ENCODE assay signal across 22 mouse cellular contexts in the genomic region with DNA sequence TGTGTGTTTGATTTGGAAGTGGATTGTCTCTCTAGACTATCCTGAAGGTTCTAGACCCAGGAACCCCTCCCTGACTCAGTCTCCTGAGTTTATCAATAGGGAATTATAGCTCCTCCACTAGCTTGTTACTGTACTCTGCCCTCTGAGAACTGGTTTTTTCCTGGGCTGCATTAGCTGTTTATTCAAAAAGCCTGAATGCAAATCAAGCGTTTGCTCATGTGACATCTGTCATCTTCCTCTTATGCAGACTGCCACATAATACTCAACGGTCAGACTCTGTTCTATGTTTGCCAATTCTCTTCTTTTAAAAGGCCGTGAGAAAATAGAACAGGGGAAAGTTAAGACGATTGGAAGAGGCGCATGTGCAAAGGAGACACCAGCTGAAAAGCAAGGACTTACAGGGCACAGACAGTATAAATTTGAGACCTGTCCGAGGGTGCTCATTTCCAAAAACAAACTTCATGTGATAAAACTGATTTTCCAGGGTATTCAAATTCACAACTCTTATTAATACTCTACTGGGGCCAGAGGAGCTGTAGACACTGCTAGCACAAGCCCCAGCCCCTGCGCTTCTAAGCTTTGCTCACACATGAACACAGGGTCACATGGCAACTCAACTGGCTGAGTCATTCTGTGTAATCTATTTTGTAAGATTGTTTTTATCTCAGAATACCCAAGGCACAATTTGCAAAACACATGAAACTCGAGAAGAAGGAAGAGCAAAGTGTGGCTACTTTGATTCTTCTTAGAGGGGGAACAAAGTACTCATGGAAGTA. TPM values are rescaled to one million over a fixed set of nuclear protein-coding genes. Genes with fewer than 3 reads are reported as not detected.
DNase-seq lines count a peak whose midpoint lies in the region; ATAC-seq and TF ChIP-seq lines count a peak whose summit lies in the region.
"Had no signal": no experiment of that assay in that cellular context is flagged by ENCODE, and none has a peak within 500 bp of the region (broad histone marks: within the 10 kb centered on the region; RNA-seq: fewer than 3 reads in every experiment).

No protein-coding gene starts in this region.

- H3K4me3 ChIP-seq in liver, postnatal 0 days (ENCODE audit: low read depth, low read length): no peak overlapping the region
- H3K4me3 ChIP-seq in liver, embryonic 12.5 days: no peak overlapping the region
- no peak overlapping the region for H3K4me3 ChIP-seq in stomach, postnatal 0 days (ENCODE audit: low read depth, low read length)
- H3K4me3 ChIP-seq: hindbrain, embryonic 15.5 days; limb, embryonic 12.5 days; neural tube, embryonic 12.5 days had no signal

- H3K27ac ChIP-seq in liver, postnatal 0 days (ENCODE audit: low read depth): peak overlapping the region; percentile 29; the same call in 1 of the 2 replicates
- H3K27ac ChIP-seq in liver, embryonic 12.5 days: no peak overlapping the region
- H3K27ac ChIP-seq in stomach, postnatal 0 days (replicated peaks): no peak overlapping the region
- H3K27ac ChIP-seq: hindbrain, embryonic 15.5 days; limb, embryonic 12.5 days; neural tube, embryonic 12.5 days had no signal

- no peaks in the 10 kb centered on the region for H3K27me3 ChIP-seq in liver, postnatal 0 days (ENCODE audit: insufficient read depth, low read length)
- no peaks in the 10 kb centered on the region for H3K27me3 ChIP-seq in liver, embryonic 12.5 days (replicated peaks)
- H3K27me3 ChIP-seq in stomach, postnatal 0 days (ENCODE audit: control insufficient read depth, insufficient read depth, low read length): no peaks in the 10 kb centered on the region
- H3K27me3 ChIP-seq: hindbrain, embryonic 15.5 days; limb, embryonic 12.5 days; neural tube, embryonic 12.5 days had no signal

- WGBS in liver, postnatal 0 days (ENCODE audit: insufficient replicate concordance): 60% methylated on average over 8 of the region's 8 CpGs
- WGBS in liver, embryonic 12.5 days (ENCODE audit: insufficient replicate concordance): 61% methylated on average over 8 of the region's 8 CpGs
- WGBS in stomach, postnatal 0 days: 57% methylated on average over 8 of the region's 8 CpGs

- DNase-seq in liver, postnatal 0 days: no peak
- peak; percentile 15 for DNase-seq in MN1 (ENCODE audit: low spot score)
- DNase-seq in stomach, postnatal 0 days (ENCODE audit: low spot score): peak; percentile 25
- DNase-seq in thymus, adult 18-20 months: no peak
- DNase-seq in kidney, adult 18-20 months: no peak
- DNase-seq: cerebellum, adult 9-11 months; gastrocnemius, postnatal 10 days; heart, postnatal 10 days; kidney, adult 9 months; kidney, postnatal 4 days; layer of hippocampus, postnatal 36 days; lung, adult 18-20 months; right cerebral cortex, postnatal 4 days had no signal

- no peaks in the 10 kb centered on the region for H3K9me3 ChIP-seq in liver, postnatal 0 days (ENCODE audit: low read length)
- no peaks in the 10 kb centered on the region for H3K9me3 ChIP-seq in liver, embryonic 12.5 days (replicated peaks)
- no peaks in the 10 kb centered on the region for H3K9me3 ChIP-seq in stomach, postnatal 0 days (ENCODE audit: control insufficient read depth, low read length)
- H3K9me3 ChIP-seq: hindbrain, embryonic 15.5 days; limb, embryonic 12.5 days; neural tube, embryonic 12.5 days had no signal

- H3K9ac ChIP-seq in liver, postnatal 0 days (replicated peaks): no peak overlapping the region
- H3K9ac ChIP-seq in liver, embryonic 12.5 days: no peak overlapping the region
- no peak overlapping the region for H3K9ac ChIP-seq in stomach, postnatal 0 days (ENCODE audit: low read length)
- H3K9ac ChIP-seq: hindbrain, embryonic 15.5 days; limb, embryonic 12.5 days; neural tube, embryonic 12.5 days had no signal

- peak; percentile 41; the same call in 1 of the 2 replicates for ATAC-seq in liver, postnatal 0 days
- no peak for ATAC-seq in liver, embryonic 12.5 days
- ATAC-seq in granulocyte monocyte progenitor cell, adult 5-6 weeks (replicated peaks; ENCODE audit: poor library complexity, severe bottlenecking): peak; percentile 52
- peak; percentile 84 for ATAC-seq in stomach, postnatal 0 days (ENCODE audit: low FRiP score, low TSS enrichment)
- ATAC-seq: forebrain, embryonic 14.5 days; Patski had no signal

- no peaks in the 10 kb centered on the region for H3K4me1 ChIP-seq in liver, postnatal 0 days (ENCODE audit: insufficient read depth)
- H3K4me1 ChIP-seq in liver, embryonic 12.5 days: no peaks in the 10 kb centered on the region
- H3K4me1 ChIP-seq in stomach, postnatal 0 days (replicated peaks; ENCODE audit: control insufficient read depth, insufficient read depth): no peaks in the 10 kb centered on the region
- H3K4me1 ChIP-seq: hindbrain, embryonic 15.5 days; limb, embryonic 12.5 days; neural tube, embryonic 12.5 days had no signal

- TF ChIP-seq CTCF in liver, postnatal 0 days (IDR thresholded peaks at IDR 0.05; ENCODE audit: low read depth): no peak
- TF ChIP-seq CTCF in stomach, postnatal 0 days (IDR thresholded peaks at IDR 0.05; ENCODE audit: low read depth): no peak

- no peak for TF ChIP-seq EP300 in liver, postnatal 0 days (IDR thresholded peaks at IDR 0.05; ENCODE audit: low read depth)
- no peak for TF ChIP-seq EP300 in stomach, postnatal 0 days (optimal IDR thresholded peaks at IDR 0.05)

- H3K36me3 ChIP-seq in liver, postnatal 0 days (replicated peaks; ENCODE audit: insufficient read depth, low read length): no peaks in the 10 kb centered on the region
- no peaks in the 10 kb centered on the region for H3K36me3 ChIP-seq in liver, embryonic 12.5 days
- H3K36me3 ChIP-seq in stomach, postnatal 0 days (ENCODE audit: control insufficient read depth, insufficient read depth, low read length): no peaks in the 10 kb centered on the region
- H3K36me3 ChIP-seq: hindbrain, embryonic 15.5 days; limb, embryonic 12.5 days; neural tube, embryonic 12.5 days had no signal

- peak overlapping the region; percentile 20; the same call in 1 of the 2 replicates for H3K4me2 ChIP-seq in liver, postnatal 0 days (ENCODE audit: low read depth, low read length)
- no peak overlapping the region for H3K4me2 ChIP-seq in liver, embryonic 12.5 days
- no peak overlapping the region for H3K4me2 ChIP-seq in stomach, postnatal 0 days (replicated peaks; ENCODE audit: low read depth)
- H3K4me2 ChIP-seq: hindbrain, embryonic 15.5 days; limb, embryonic 12.5 days; neural tube, embryonic 12.5 days had no signal

RNA-seq across cellular contexts. Expression of gene Asic5, which starts 1.2 kb away (rescaled TPM):
- 0.64 and 1.1 TPM in 2 replicates for polyA plus RNA-seq in liver, postnatal 0 days (2015; fragmentation: Nextera tagmentation; extraction: Ambion mirVana)
- polyA plus RNA-seq in liver, embryonic 12.5 days (2016; fragmentation: Nextera tagmentation; extraction: Ambion mirVana): not detected in 2 replicates
- total RNA-seq in granulocyte monocyte progenitor cell, adult 5-6 weeks (2014; fragmentation: Nextera tagmentation): not detected in 2 replicates
- not detected in 2 replicates for total RNA-seq in granulocyte monocyte progenitor cell, adult 5-6 weeks (2017)
- 0.70 and 1.5 TPM in 2 replicates for polyA plus RNA-seq in stomach, postnatal 0 days (2015; fragmentation: Nextera tagmentation; extraction: Ambion mirVana)
- total RNA-seq: gastrocnemius, postnatal 10 days; heart, adult 8-10 months; heart, postnatal 10 days; layer of hippocampus, postnatal 36 days; midbrain, postnatal 0 days had no signal
- polyA plus RNA-seq: forebrain, embryonic 14.5 days; hindbrain, embryonic 15.5 days; limb, embryonic 12.5 days; neural tube, embryonic 12.5 days; Patski had no signal

RNA-seq across cellular contexts. Expression of gene Tdo2, which starts 7.3 kb away (rescaled TPM):
- 8.6 and 9.3 TPM in 2 replicates for polyA plus RNA-seq in liver, postnatal 0 days (2015; fragmentation: Nextera tagmentation; extraction: Ambion mirVana)
- polyA plus RNA-seq in liver, embryonic 12.5 days (2016; fragmentation: Nextera tagmentation; extraction: Ambion mirVana): 0.12 and 0.17 TPM in 2 replicates
- not detected in 2 replicates for total RNA-seq in granulocyte monocyte progenitor cell, adult 5-6 weeks (2014; fragmentation: Nextera tagmentation)
- total RNA-seq in granulocyte monocyte progenitor cell, adult 5-6 weeks (2017): not detected in 2 replicates
- 2.8 and 3.6 TPM in 2 replicates for polyA plus RNA-seq in stomach, postnatal 0 days (2015; fragmentation: Nextera tagmentation; extraction: Ambion mirVana)
- total RNA-seq: gastrocnemius, postnatal 10 days; heart, postnatal 10 days; midbrain, postnatal 0 days had no signal

RNA-seq across cellular contexts. Expression of gene Ctso, which starts 50.9 kb away (rescaled TPM):
- polyA plus RNA-seq in liver, postnatal 0 days (2015; fragmentation: Nextera tagmentation; extraction: Ambion mirVana): 33.7 and 35.6 TPM in 2 replicates
- 5.1 and 5.6 TPM in 2 replicates for polyA plus RNA-seq in liver, embryonic 12.5 days (2016; fragmentation: Nextera tagmentation; extraction: Ambion mirVana)
- total RNA-seq in granulocyte monocyte progenitor cell, adult 5-6 weeks (2014; fragmentation: Nextera tagmentation): 11.3 and 11.8 TPM in 2 replicates
- total RNA-seq in granulocyte monocyte progenitor cell, adult 5-6 weeks (2017): 6.9 and 8.2 TPM in 2 replicates
- 28.8 and 30.0 TPM in 2 replicates for polyA plus RNA-seq in stomach, postnatal 0 days (2015; fragmentation: Nextera tagmentation; extraction: Ambion mirVana)

Comparison
In these comparisons a context has a peak if more than half of its experiments do, and no peak if none do; other contexts are left out.
1. DNase-seq: peak in MN1 (single experiment) and stomach, postnatal 0 days (single experiment); none in liver, postnatal 0 days (single experiment), thymus, adult 18-20 months (0 of 2) and kidney, adult 18-20 months (single experiment).